Mouse (Mus musculus): ENCODE data around the gene Gm44965. TPM values are rescaled to one million over a fixed set of nuclear protein-coding genes. Genes with fewer than 3 reads are reported as not detected.

The Gm44965 gene
- polyA plus RNA-seq, 1 experiment from 2014 or later = not detected

GRCm38 (mm10) chr6:48641391-48641790 is 47.6 kb downstream of the Gm44965 start:
- H3K27ac ChIP-seq (ENCODE audit: low read depth, low read length) = no peak overlapping the region
- no peaks in the 10 kb centered on the region for H3K4me1 ChIP-seq (ENCODE audit: control insufficient read depth, insufficient read depth, low read length)
- 84% methylated on average over 6 of the region's 6 CpGs for WGBS
- H3K4me3 ChIP-seq (ENCODE audit: low read depth, low read length) = no peak overlapping the region
- no peaks in the 10 kb centered on the region for H3K9me3 ChIP-seq (ENCODE audit: control insufficient read depth, low read length)
- no peak for ATAC-seq (ENCODE audit: low read depth)
- no peaks in the 10 kb centered on the region for H3K27me3 ChIP-seq (ENCODE audit: control insufficient read depth, insufficient read depth, low read length)
- H3K4me2 ChIP-seq (ENCODE audit: low read depth, low read length) = no peak overlapping the region
- H3K36me3 ChIP-seq (ENCODE audit: control insufficient read depth, insufficient read depth, low read length) = no peaks in the 10 kb centered on the region
- H3K9ac ChIP-seq (replicated peaks; ENCODE audit: low read depth, low read length) = no peak overlapping the region

DNA sequence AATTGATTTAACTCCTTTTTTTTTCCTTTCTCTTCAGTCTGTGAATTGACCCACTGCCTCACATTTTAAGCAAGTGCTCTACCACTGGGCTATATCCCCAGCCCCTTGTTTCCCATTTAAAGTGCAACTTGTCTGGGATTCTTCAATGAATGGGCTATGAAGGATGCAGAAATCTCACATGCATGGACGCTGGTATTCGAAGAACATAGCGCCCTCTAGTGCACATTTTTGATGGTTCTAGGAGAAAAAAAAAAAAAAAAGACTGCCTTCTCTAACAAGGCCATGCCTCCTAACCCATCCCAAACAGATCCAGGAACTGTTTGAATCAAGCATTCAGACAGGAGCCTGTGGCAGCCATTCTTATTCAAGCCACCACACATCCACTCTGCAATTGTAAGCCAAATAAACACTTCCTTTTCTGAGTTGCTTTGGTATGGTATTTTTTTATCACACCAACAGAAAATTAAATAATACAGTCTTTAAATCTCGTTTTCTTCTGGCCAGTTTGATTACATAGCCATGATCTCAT is 49.1 kb downstream of the Gm44965 start:
- Histone ChIP-seq H3K9me3 (ENCODE audit: control insufficient read depth, low read length) (no peaks in the 10 kb centered on the region), H3K27ac (ENCODE audit: low read depth, low read length) (no peak overlapping the region), H3K27me3 (ENCODE audit: control insufficient read depth, insufficient read depth, low read length) (no peaks in the 10 kb centered on the region), H3K36me3 (ENCODE audit: control insufficient read depth, insufficient read depth, low read length) (no peaks in the 10 kb centered on the region), H3K4me1 (ENCODE audit: control insufficient read depth, insufficient read depth, low read length) (no peaks in the 10 kb centered on the region), H3K9ac (replicated peaks; ENCODE audit: low read depth, low read length) (no peak overlapping the region), H3K4me3 (ENCODE audit: low read depth, low read length) (no peak overlapping the region), H3K4me2 (ENCODE audit: low read depth, low read length) (no peak overlapping the region)
- peak; percentile 50; the same call in 1 of the 2 replicates for ATAC-seq (ENCODE audit: low read depth)
- 25% methylated on average over 4 of the region's 4 CpGs for WGBS

- Histone ChIP-seq H3K4me3 (ENCODE audit: low read depth, low read length) (no peak overlapping the region), H3K27me3 (ENCODE audit: control insufficient read depth, insufficient read depth, low read length) (no peaks in the 10 kb centered on the region), H3K4me1 (ENCODE audit: control insufficient read depth, insufficient read depth, low read length) (no peaks in the 10 kb centered on the region), H3K9me3 (ENCODE audit: control insufficient read depth, low read length) (no peaks in the 10 kb centered on the region), H3K27ac (ENCODE audit: low read depth, low read length) (no peak overlapping the region), H3K4me2 (ENCODE audit: low read depth, low read length) (no peak overlapping the region), H3K36me3 (ENCODE audit: control insufficient read depth, insufficient read depth, low read length) (no peaks in the 10 kb centered on the region), H3K9ac (replicated peaks; ENCODE audit: low read depth, low read length) (no peak overlapping the region)
- 17% methylated on average over 12 of the region's 12 CpGs for WGBS
- ATAC-seq (ENCODE audit: low read depth) = peak; percentile 65; the same call in 1 of the 2 replicates
Observed at GRCm38 (mm10) chr6:48645660-48646308, 52.0 kb downstream of the Gm44965 start.

DNA sequence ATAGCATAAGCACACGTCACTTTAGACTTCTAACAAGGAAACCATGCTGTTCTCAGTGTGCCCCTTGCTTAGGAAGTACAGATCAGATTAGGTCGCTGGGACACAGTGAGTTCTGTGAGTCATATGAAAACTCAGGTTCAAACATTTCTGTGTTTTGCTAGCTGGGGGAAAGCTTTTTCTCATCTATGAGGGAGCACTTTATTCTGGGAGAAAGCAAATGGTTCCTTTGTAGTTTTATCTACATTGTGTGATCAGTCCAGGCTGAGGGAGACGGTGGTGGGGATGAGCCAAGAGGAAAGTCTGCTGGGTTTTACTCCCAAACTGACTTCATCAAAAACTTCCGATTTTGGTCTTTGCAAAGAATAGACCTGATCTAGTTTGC is 52.6 kb downstream of the Gm44965 start:
- no peaks in the 10 kb centered on the region for H3K9me3 ChIP-seq (ENCODE audit: control insufficient read depth, low read length)
- no peak overlapping the region for H3K4me3 ChIP-seq (ENCODE audit: low read depth, low read length)
- no peak overlapping the region for H3K27ac ChIP-seq (ENCODE audit: low read depth, low read length)
- no peaks in the 10 kb centered on the region for H3K36me3 ChIP-seq (ENCODE audit: control insufficient read depth, insufficient read depth, low read length)
- no peak for ATAC-seq (ENCODE audit: low read depth)
- H3K27me3 ChIP-seq (ENCODE audit: control insufficient read depth, insufficient read depth, low read length) = no peaks in the 10 kb centered on the region
- H3K9ac ChIP-seq (replicated peaks; ENCODE audit: low read depth, low read length) = no peak overlapping the region
- H3K4me2 ChIP-seq (ENCODE audit: low read depth, low read length) = no peak overlapping the region
- WGBS = 87% methylated on average over 4 of the region's 4 CpGs
- H3K4me1 ChIP-seq (ENCODE audit: control insufficient read depth, insufficient read depth, low read length) = no peaks in the 10 kb centered on the region

GRCm38 (mm10) chr6:48646995-48647394 is 53.3 kb downstream of the Gm44965 start, which contains the start of gene Gimap8:
Gene Gimap8, plus strand, starts transcription at chr6:48647234.
- 42% methylated on average over 3 of the region's 3 CpGs for WGBS
- no peak for ATAC-seq (ENCODE audit: low read depth)
- no peak within 1 kb of the TSS for H3K4me2 ChIP-seq (ENCODE audit: low read depth, low read length)

DNA sequence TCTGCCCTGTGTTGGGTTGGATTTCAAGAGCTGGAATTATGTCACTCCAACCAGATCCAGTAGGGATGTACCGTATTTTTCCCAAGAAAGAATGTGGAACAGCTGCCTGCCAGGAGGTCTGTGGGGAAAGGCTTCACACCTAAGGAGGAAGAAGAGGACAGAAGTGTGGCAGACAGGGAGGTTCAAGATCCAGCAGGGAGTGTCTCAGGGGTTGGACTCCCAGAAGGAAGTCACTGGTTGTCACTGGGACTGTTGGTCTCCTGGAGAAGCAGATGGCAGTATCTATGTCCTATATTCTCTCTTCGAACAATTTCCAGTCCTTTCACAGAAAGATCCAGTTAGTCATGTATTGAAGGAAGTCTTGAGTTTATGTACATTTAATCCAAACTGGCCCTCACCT is 53.9 kb downstream of the Gm44965 start:
- Histone ChIP-seq H3K27me3 (ENCODE audit: control insufficient read depth, insufficient read depth, low read length) (no peaks in the 10 kb centered on the region), H3K36me3 (ENCODE audit: control insufficient read depth, insufficient read depth, low read length) (no peaks in the 10 kb centered on the region), H3K4me3 (ENCODE audit: low read depth, low read length) (no peak overlapping the region), H3K4me2 (ENCODE audit: low read depth, low read length) (no peak overlapping the region), H3K9me3 (ENCODE audit: control insufficient read depth, low read length) (no peaks in the 10 kb centered on the region), H3K4me1 (ENCODE audit: control insufficient read depth, insufficient read depth, low read length) (no peaks in the 10 kb centered on the region), H3K27ac (ENCODE audit: low read depth, low read length) (no peak overlapping the region), H3K9ac (replicated peaks; ENCODE audit: low read depth, low read length) (no peak overlapping the region)
- no peak for ATAC-seq (ENCODE audit: low read depth)
- 92% methylated on average over 2 of the region's 2 CpGs for WGBS

More at GRCm38 (mm10) chr6:48646995-48647394, 53.3 kb downstream of the Gm44965 start, which contains the start of gene Gimap8:
- Histone ChIP-seq H3K27me3 (ENCODE audit: control insufficient read depth, insufficient read depth, low read length) (no peaks in the 10 kb centered on the region), H3K4me3 (ENCODE audit: low read depth, low read length) (no peak within 1 kb of the TSS), H3K9me3 (ENCODE audit: control insufficient read depth, low read length) (no peaks in the 10 kb centered on the region), H3K27ac (ENCODE audit: low read depth, low read length) (no peak within 1 kb of the TSS), H3K4me1 (ENCODE audit: control insufficient read depth, insufficient read depth, low read length) (no peaks in the 10 kb centered on the region), H3K36me3 (ENCODE audit: control insufficient read depth, insufficient read depth, low read length) (no peaks in the 10 kb centered on the region), H3K9ac (replicated peaks; ENCODE audit: low read depth, low read length) (no peak within 1 kb of the TSS)

GRCm38 (mm10) chr6:48648779-48649178 is 55.0 kb downstream of the Gm44965 start:
- H3K27ac ChIP-seq (ENCODE audit: low read depth, low read length) = no peak overlapping the region
- no peaks in the 10 kb centered on the region for H3K4me1 ChIP-seq (ENCODE audit: control insufficient read depth, insufficient read depth, low read length)
- H3K27me3 ChIP-seq (ENCODE audit: control insufficient read depth, insufficient read depth, low read length) = no peaks in the 10 kb centered on the region
- 83% methylated on average over 4 of the region's 4 CpGs for WGBS
- no peaks in the 10 kb centered on the region for H3K9me3 ChIP-seq (ENCODE audit: control insufficient read depth, low read length)
- no peak overlapping the region for H3K4me3 ChIP-seq (ENCODE audit: low read depth, low read length)
- no peak for ATAC-seq (ENCODE audit: low read depth)
- no peak overlapping the region for H3K4me2 ChIP-seq (ENCODE audit: low read depth, low read length)
- H3K36me3 ChIP-seq (ENCODE audit: control insufficient read depth, insufficient read depth, low read length) = no peaks in the 10 kb centered on the region
- H3K9ac ChIP-seq (replicated peaks; ENCODE audit: low read depth, low read length) = no peak overlapping the region

DNA sequence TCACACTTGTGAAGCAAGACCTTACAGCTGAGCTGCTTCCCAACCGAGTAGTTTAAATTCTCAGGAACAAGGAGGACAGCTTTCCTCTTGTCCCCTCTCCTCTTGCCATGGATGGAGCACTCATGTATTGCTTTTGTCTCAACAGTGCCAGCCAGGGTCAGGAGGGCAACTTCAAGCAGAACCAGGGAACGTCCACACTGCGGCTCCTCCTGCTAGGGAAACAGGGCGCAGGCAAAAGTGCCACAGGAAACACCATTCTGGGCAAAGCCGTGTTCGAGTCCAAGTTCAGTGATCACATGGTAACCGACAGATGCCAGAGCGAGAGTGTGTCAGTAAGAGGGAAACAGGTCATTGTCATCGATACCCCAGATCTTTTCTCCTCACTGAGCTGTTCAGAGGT is 56.3 kb downstream of the Gm44965 start:
- Histone ChIP-seq H3K9ac (replicated peaks; ENCODE audit: low read depth, low read length) (no peak overlapping the region), H3K4me2 (ENCODE audit: low read depth, low read length) (no peak overlapping the region), H3K27me3 (ENCODE audit: control insufficient read depth, insufficient read depth, low read length) (no peaks in the 10 kb centered on the region), H3K4me3 (ENCODE audit: low read depth, low read length) (no peak overlapping the region), H3K36me3 (ENCODE audit: control insufficient read depth, insufficient read depth, low read length) (no peaks in the 10 kb centered on the region), H3K9me3 (ENCODE audit: control insufficient read depth, low read length) (no peaks in the 10 kb centered on the region), H3K4me1 (ENCODE audit: control insufficient read depth, insufficient read depth, low read length) (no peaks in the 10 kb centered on the region), H3K27ac (ENCODE audit: low read depth, low read length) (no peak overlapping the region)
- 92% methylated on average over 9 of the region's 9 CpGs for WGBS
- no peak for ATAC-seq (ENCODE audit: low read depth)

- H3K4me1 ChIP-seq (ENCODE audit: control insufficient read depth, insufficient read depth, low read length) = no peaks in the 10 kb centered on the region
- H3K9ac ChIP-seq (replicated peaks; ENCODE audit: low read depth, low read length) = no peak overlapping the region
- no peak for ATAC-seq (ENCODE audit: low read depth)
- H3K36me3 ChIP-seq (ENCODE audit: control insufficient read depth, insufficient read depth, low read length) = no peaks in the 10 kb centered on the region
- 84% methylated on average over 5 of the region's 5 CpGs for WGBS
- H3K4me2 ChIP-seq (ENCODE audit: low read depth, low read length) = no peak overlapping the region
- no peaks in the 10 kb centered on the region for H3K27me3 ChIP-seq (ENCODE audit: control insufficient read depth, insufficient read depth, low read length)
- H3K9me3 ChIP-seq (ENCODE audit: control insufficient read depth, low read length) = no peaks in the 10 kb centered on the region
- H3K4me3 ChIP-seq (ENCODE audit: low read depth, low read length) = no peak overlapping the region
- no peak overlapping the region for H3K27ac ChIP-seq (ENCODE audit: low read depth, low read length)
Observed at GRCm38 (mm10) chr6:48658721-48659120, 65.0 kb downstream of the Gm44965 start.

All from neural tube, embryonic 14.5 days (tissue).